Mouse (Mus musculus): Measurements from ENCODE around the gene Kdf1. TPM values are rescaled to one million over a fixed set of nuclear protein-coding genes. Genes with fewer than 3 reads are reported as not detected.
A peak's percentile ranks its signal among the peaks of the same experiment; 100 is the strongest.
"Not testable (repeated sequence)": the region's sequence is repeated elsewhere in the genome, so short reads cannot be mapped to it uniquely, and the experiment has no call there.

The Kdf1 gene
- polyA plus RNA-seq, 1 experiment from 2014 or later, result 33.3 TPM

GRCm38 (mm10) chr4:133508990-133509389 is 9.8 kb upstream of the Kdf1 start:
- H3K9me3 ChIP-seq (ENCODE audit: control insufficient read depth, low read length), result no peaks in the 10 kb centered on the region
- peaks cover 9% of the 10 kb centered on the region for H3K27me3 ChIP-seq (ENCODE audit: control insufficient read depth, insufficient read depth, low read depth, low read length)
- no peak overlapping the region for H3K4me3 ChIP-seq (ENCODE audit: low read length)
- no peaks in the 10 kb centered on the region for H3K36me3 ChIP-seq (ENCODE audit: control insufficient read depth, insufficient read depth, low read length)
- no peak for ATAC-seq (ENCODE audit: low read depth)
- no peak overlapping the region for H3K9ac ChIP-seq (ENCODE audit: low read length)
- no peak overlapping the region for H3K27ac ChIP-seq (ENCODE audit: low read length)
- no peak overlapping the region for H3K4me2 ChIP-seq (ENCODE audit: low read depth, low read length)
- 68% methylated on average over 7 of the region's 7 CpGs for WGBS
- H3K4me1 ChIP-seq (replicated peaks; ENCODE audit: control insufficient read depth, insufficient read depth, low read length), result no peaks in the 10 kb centered on the region

DNA sequence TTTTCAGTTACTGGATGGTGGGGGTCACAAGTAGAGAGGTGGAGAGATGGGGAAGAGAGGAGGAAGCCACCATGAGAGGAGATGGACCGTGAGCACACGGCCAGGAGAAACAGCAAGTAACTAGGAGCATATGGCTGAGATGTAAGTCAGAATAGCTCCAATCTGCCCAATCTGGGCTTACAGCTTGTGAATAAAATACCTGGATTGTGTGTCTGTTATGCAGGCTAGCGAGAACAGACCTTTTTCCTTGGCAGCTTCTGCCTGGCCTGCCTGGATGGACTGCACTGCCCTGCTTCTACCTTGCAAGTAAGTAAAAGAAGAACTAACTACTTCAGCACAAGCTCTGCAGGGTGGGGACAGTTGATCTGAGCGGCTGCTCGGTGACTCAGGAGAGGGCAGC is 7.7 kb upstream of the Kdf1 start:
- 69% methylated on average over 5 of the region's 5 CpGs for WGBS
- ATAC-seq (ENCODE audit: low read depth), result no peak
- H3K27ac ChIP-seq (ENCODE audit: low read length), result no peak overlapping the region

DNA sequence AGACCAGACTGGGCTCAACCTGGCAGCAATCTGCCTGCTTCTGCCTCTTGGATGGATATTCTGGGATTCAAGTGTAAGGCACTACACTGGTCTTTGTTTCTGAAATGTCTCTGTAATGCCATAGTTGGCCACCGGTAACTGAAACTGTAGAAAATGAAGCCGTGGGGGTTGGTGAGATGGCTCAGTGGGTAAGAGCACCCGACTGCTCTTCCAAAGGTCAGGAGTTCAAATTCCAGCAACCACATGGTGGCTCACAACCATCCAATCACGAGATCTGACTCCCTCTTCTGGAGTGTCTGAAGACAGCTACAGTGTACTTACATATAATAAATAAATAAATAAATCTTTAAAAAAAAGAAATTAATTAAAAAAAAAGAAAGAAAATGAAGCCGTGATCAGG is 6.3 kb upstream of the Kdf1 start:
- H3K4me3 ChIP-seq (ENCODE audit: low read length); H3K27me3 ChIP-seq (ENCODE audit: control insufficient read depth, insufficient read depth, low read depth, low read length); H3K36me3 ChIP-seq (ENCODE audit: control insufficient read depth, insufficient read depth, low read length); H3K4me1 ChIP-seq (replicated peaks; ENCODE audit: control insufficient read depth, insufficient read depth, low read length); H3K9ac ChIP-seq (ENCODE audit: low read length); H3K27ac ChIP-seq (ENCODE audit: low read length); H3K4me2 ChIP-seq (ENCODE audit: low read depth, low read length); ATAC-seq (ENCODE audit: low read depth); H3K9me3 ChIP-seq (ENCODE audit: control insufficient read depth, low read length): not testable (repeated sequence)
- 51% methylated on average over 4 of the region's 5 CpGs for WGBS

More for the DNA sequence above, 7.7 kb upstream of the Kdf1 start:
- H3K4me2 ChIP-seq (ENCODE audit: low read depth, low read length), result no peak overlapping the region
- peaks cover 4% of the 10 kb centered on the region for H3K27me3 ChIP-seq (ENCODE audit: control insufficient read depth, insufficient read depth, low read depth, low read length)
- no peak overlapping the region for H3K9ac ChIP-seq (ENCODE audit: low read length)
- no peak overlapping the region for H3K4me3 ChIP-seq (ENCODE audit: low read length)
- no peaks in the 10 kb centered on the region for H3K9me3 ChIP-seq (ENCODE audit: control insufficient read depth, low read length)
- no peaks in the 10 kb centered on the region for H3K4me1 ChIP-seq (replicated peaks; ENCODE audit: control insufficient read depth, insufficient read depth, low read length)
- H3K36me3 ChIP-seq (ENCODE audit: control insufficient read depth, insufficient read depth, low read length), result no peaks in the 10 kb centered on the region

GRCm38 (mm10) chr4:133512972-133513371 is 5.8 kb upstream of the Kdf1 start:
- Histone ChIP-seq H3K4me1 (replicated peaks; ENCODE audit: control insufficient read depth, insufficient read depth, low read length) (no peaks in the 10 kb centered on the region), H3K4me2 (ENCODE audit: low read depth, low read length) (no peak overlapping the region), H3K4me3 (ENCODE audit: low read length) (no peak overlapping the region), H3K27me3 (ENCODE audit: control insufficient read depth, insufficient read depth, low read depth, low read length) (no peaks in the 10 kb centered on the region; the same call in 1 of the 2 replicates), H3K9me3 (ENCODE audit: control insufficient read depth, low read length) (no peaks in the 10 kb centered on the region), H3K27ac (ENCODE audit: low read length) (no peak overlapping the region), H3K36me3 (ENCODE audit: control insufficient read depth, insufficient read depth, low read length) (no peaks in the 10 kb centered on the region), H3K9ac (ENCODE audit: low read length) (no peak overlapping the region)
- ATAC-seq (ENCODE audit: low read depth), result peak; percentile 74
- 8% methylated on average over 8 of the region's 8 CpGs for WGBS

DNA sequence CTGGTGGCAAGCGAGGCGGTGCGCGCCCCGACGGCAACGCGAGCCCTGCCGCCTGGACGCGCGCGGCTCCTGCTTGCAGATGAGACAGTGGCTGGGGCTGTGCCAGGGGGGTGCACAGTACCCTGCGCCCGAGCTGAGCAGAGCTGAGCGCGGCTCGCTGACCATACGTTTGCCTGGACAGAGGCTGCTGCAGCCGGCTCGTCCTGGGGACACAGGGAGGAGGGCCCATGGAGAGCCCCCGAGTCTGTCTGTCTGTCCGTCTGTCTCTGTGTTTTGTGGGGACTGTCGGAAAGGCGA is 554 bp downstream of the Kdf1 start:
- H3K4me3 ChIP-seq (ENCODE audit: low read length), result peak overlapping the region; percentile 63
- H3K9ac ChIP-seq (ENCODE audit: low read length), result peak overlapping the region; percentile 73
- H3K9me3 ChIP-seq (ENCODE audit: control insufficient read depth, low read length), result no peaks in the 10 kb centered on the region
- H3K36me3 ChIP-seq (ENCODE audit: control insufficient read depth, insufficient read depth, low read length), result no peaks in the 10 kb centered on the region
- 3% methylated on average over 22 of the region's 25 CpGs for WGBS
- 0 out of 2 replicates have a peak overlapping the region, but pooled peaks have one; percentile 54 for H3K27ac ChIP-seq (ENCODE audit: low read length)
- ATAC-seq (ENCODE audit: low read depth), result peak; percentile 73
- H3K27me3 ChIP-seq (ENCODE audit: control insufficient read depth, insufficient read depth, low read depth, low read length), result peaks cover 22% of the 10 kb centered on the region
- peak overlapping the region; percentile 51 for H3K4me2 ChIP-seq (ENCODE audit: low read depth, low read length)
- peaks cover 5% of the 10 kb centered on the region for H3K4me1 ChIP-seq (replicated peaks; ENCODE audit: control insufficient read depth, insufficient read depth, low read length)

- Histone ChIP-seq H3K36me3 (ENCODE audit: control insufficient read depth, insufficient read depth, low read length) (no peaks in the 10 kb centered on the region), H3K9me3 (ENCODE audit: control insufficient read depth, low read length) (no peaks in the 10 kb centered on the region), H3K4me3 (ENCODE audit: low read length) (no peak overlapping the region), H3K4me1 (replicated peaks; ENCODE audit: control insufficient read depth, insufficient read depth, low read length) (peaks cover 5% of the 10 kb centered on the region), H3K4me2 (ENCODE audit: low read depth, low read length) (no peak overlapping the region), H3K9ac (ENCODE audit: low read length) (no peak overlapping the region), H3K27ac (ENCODE audit: low read length) (no peak overlapping the region), H3K27me3 (ENCODE audit: control insufficient read depth, insufficient read depth, low read depth, low read length) (peaks cover 22% of the 10 kb centered on the region)
- 58% methylated on average over 2 of the region's 2 CpGs for WGBS
- no peak for ATAC-seq (ENCODE audit: low read depth)
Observed at GRCm38 (mm10) chr4:133521502-133521901, 2.7 kb downstream of the Kdf1 start.

GRCm38 (mm10) chr4:133527788-133528187 is 9.0 kb downstream of the Kdf1 start:
- no peaks in the 10 kb centered on the region for H3K9me3 ChIP-seq (ENCODE audit: control insufficient read depth, low read length)
- no peaks in the 10 kb centered on the region for H3K27me3 ChIP-seq (ENCODE audit: control insufficient read depth, insufficient read depth, low read depth, low read length)
- H3K36me3 ChIP-seq (ENCODE audit: control insufficient read depth, insufficient read depth, low read length), result peaks cover 30% of the 10 kb centered on the region
- ATAC-seq (ENCODE audit: low read depth), result no peak
- H3K27ac ChIP-seq (ENCODE audit: low read length), result no peak overlapping the region
- H3K4me1 ChIP-seq (replicated peaks; ENCODE audit: control insufficient read depth, insufficient read depth, low read length), result no peaks in the 10 kb centered on the region
- no peak overlapping the region for H3K9ac ChIP-seq (ENCODE audit: low read length)
- WGBS, result 56% methylated on average over 16 of the region's 16 CpGs
- H3K4me2 ChIP-seq (ENCODE audit: low read depth, low read length), result no peak overlapping the region
- H3K4me3 ChIP-seq (ENCODE audit: low read length), result no peak overlapping the region

DNA sequence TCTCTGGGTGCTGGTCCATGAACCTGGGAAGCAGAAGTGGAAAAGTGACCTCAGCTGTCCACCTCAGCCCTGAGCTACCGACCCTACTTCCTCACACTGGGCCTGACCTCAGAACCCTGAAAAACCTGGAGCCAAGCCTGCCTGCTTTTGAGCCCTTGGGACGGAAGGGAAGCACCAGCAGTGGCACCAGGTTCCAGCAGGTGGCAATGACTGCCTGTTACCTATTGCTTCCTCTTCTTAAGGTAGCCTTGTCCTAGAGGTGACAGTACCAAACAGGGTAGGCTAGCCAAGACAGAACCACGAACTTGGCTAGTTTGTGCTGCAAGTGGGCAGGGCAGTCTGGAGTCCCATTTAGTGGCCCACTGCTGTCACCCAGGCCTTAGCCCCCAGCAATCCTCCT is 14.0 kb downstream of the Kdf1 start:
- H3K4me2 ChIP-seq (ENCODE audit: low read depth, low read length), result no peak overlapping the region
- H3K27me3 ChIP-seq (ENCODE audit: control insufficient read depth, insufficient read depth, low read depth, low read length), result no peaks in the 10 kb centered on the region
- 83% methylated on average over 3 of the region's 3 CpGs for WGBS

GRCm38 (mm10) chr4:133536081-133536480 is 17.3 kb downstream of the Kdf1 start:
- WGBS, result 79% methylated on average over 3 of the region's 3 CpGs

More for the DNA sequence above, 14.0 kb downstream of the Kdf1 start:
- no peaks in the 10 kb centered on the region for H3K9me3 ChIP-seq (ENCODE audit: control insufficient read depth, low read length)
- no peak overlapping the region for H3K4me3 ChIP-seq (ENCODE audit: low read length)
- no peak for ATAC-seq (ENCODE audit: low read depth)
- peaks cover 51% of the 10 kb centered on the region for H3K36me3 ChIP-seq (ENCODE audit: control insufficient read depth, insufficient read depth, low read length)
- H3K4me1 ChIP-seq (replicated peaks; ENCODE audit: control insufficient read depth, insufficient read depth, low read length), result no peaks in the 10 kb centered on the region
- no peak overlapping the region for H3K9ac ChIP-seq (ENCODE audit: low read length)
- H3K27ac ChIP-seq (ENCODE audit: low read length), result no peak overlapping the region

GRCm38 (mm10) chr4:133536652-133537051 is 17.9 kb downstream of the Kdf1 start:
- H3K4me1 ChIP-seq (replicated peaks; ENCODE audit: control insufficient read depth, insufficient read depth, low read length), result no peaks in the 10 kb centered on the region
- WGBS, result 81% methylated on average over 5 of the region's 5 CpGs
- H3K36me3 ChIP-seq (ENCODE audit: control insufficient read depth, insufficient read depth, low read length), result peaks cover 40% of the 10 kb centered on the region
- H3K27me3 ChIP-seq (ENCODE audit: control insufficient read depth, insufficient read depth, low read depth, low read length), result no peaks in the 10 kb centered on the region
- no peak for ATAC-seq (ENCODE audit: low read depth)
- no peak overlapping the region for H3K9ac ChIP-seq (ENCODE audit: low read length)
- H3K4me2 ChIP-seq (ENCODE audit: low read depth, low read length), result no peak overlapping the region
- H3K9me3 ChIP-seq (ENCODE audit: control insufficient read depth, low read length), result no peaks in the 10 kb centered on the region
- H3K27ac ChIP-seq (ENCODE audit: low read length), result no peak overlapping the region
- no peak overlapping the region for H3K4me3 ChIP-seq (ENCODE audit: low read length)

More at GRCm38 (mm10) chr4:133536081-133536480, 17.3 kb downstream of the Kdf1 start:
- H3K9ac ChIP-seq (ENCODE audit: low read length), result no peak overlapping the region
- ATAC-seq (ENCODE audit: low read depth), result no peak
- no peak overlapping the region for H3K4me2 ChIP-seq (ENCODE audit: low read depth, low read length)
- H3K4me1 ChIP-seq (replicated peaks; ENCODE audit: control insufficient read depth, insufficient read depth, low read length), result no peaks in the 10 kb centered on the region
- peaks cover 45% of the 10 kb centered on the region for H3K36me3 ChIP-seq (ENCODE audit: control insufficient read depth, insufficient read depth, low read length)
- no peaks in the 10 kb centered on the region for H3K27me3 ChIP-seq (ENCODE audit: control insufficient read depth, insufficient read depth, low read depth, low read length)
- no peak overlapping the region for H3K4me3 ChIP-seq (ENCODE audit: low read length)
- H3K9me3 ChIP-seq (ENCODE audit: control insufficient read depth, low read length), result no peaks in the 10 kb centered on the region
- H3K27ac ChIP-seq (ENCODE audit: low read length), result no peak overlapping the region

All from lung, embryonic 16.5 days (tissue).